Mouse (Mus musculus): ENCODE measurements at regions not wholly inside any gene's neighbourhood (a gene's known extent, or its start where the extent isn't known, plus 50 kb on each side); places are given as distances from the start of the nearest gene placed in this dataset.
A peak's percentile ranks its signal among the peaks of the same experiment; 100 is the strongest.
"Not testable (repeated sequence)": the region's sequence is repeated elsewhere in the genome, so short reads cannot be mapped to it uniquely, and the experiment has no call there.

DNA sequence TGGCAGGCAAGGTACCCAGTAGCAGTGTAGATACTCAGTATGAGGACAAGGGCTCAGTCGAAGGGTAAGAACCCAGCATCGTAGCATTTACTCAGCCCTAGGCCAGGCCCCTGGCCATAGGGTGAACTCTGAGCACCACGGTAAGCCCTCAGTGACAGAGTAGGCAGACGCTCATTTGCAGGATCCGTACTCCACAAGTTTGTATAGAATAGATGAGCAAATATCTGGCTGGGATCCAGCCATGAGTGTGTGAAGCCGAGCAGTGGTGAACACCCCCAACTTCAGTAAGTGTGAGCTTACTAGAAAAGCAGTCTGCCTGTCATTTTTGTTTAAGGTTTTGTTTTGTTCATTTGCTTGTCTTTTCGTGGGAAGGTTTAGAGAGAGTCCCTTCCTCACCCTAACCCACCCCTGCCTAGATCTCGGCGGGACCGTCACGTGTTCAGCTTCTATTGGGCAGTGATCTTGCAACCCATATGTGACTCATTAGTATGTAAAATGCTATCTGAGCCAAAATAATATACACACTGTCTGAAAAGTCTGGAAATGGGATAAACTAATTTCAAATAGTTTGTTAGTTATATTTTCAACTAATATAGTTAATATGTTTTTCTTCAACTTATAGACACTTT is 76.3 kb downstream of the Gm5447 start:
- DNase-seq = no peak

GRCm38 (mm10) chr13:31051586-31051985 is 77.6 kb downstream of the Gm5447 start:
- not testable (repeated sequence) for DNase-seq

- no peak for DNase-seq
Observed at GRCm38 (mm10) chr13:31054356-31054755, 80.4 kb downstream of the Gm5447 start.

GRCm38 (mm10) chr13:31055376-31056083 is 81.5 kb downstream of the Gm5447 start:
- DNase-seq = no peak

GRCm38 (mm10) chr13:31056154-31056871 is 82.3 kb downstream of the Gm5447 start:
- no peak for DNase-seq

DNA sequence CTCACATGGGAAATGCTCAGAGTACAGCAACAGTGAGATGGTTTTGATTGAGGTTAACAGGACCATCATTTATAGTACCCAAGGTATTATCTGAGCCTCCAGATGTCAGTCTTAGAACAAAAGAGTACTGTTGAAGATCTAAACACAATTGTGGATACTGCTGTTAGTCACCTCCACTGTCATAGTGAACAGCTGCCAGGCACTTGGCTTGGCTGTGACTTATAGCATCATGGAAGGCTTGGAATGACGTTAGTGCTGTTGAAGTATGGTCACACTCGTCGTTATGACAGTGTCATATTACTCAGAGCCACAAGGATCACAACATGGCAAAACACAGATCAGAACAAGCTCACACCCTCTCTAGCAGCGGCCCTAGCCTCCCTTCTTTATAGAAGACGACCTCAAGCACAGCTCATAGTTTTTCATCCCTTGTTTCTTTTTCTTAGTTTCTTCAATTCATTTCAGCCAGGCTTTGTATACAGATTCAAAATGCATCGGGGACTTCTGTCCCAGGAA is 87.0 kb downstream of the Gm5447 start:
- DNase-seq = no peak

DNA sequence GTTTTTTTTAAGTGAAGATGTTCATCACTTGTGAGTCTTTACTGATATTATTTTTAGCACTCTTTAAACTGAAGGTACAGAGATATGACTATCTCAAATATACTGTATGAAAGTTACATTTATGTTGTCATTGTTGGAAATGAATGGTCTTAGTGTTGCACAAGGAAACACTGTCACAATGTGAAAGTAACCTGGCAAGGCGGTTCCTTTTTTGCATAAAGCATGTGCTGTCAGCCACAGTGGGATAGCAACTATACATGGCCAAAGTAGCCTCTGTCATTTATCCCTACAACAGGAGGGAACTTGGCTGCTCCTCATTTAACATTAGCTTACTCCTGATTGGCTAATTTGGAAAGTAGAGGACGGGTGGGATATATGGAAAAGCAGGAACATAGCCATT is 94.3 kb downstream of the Gm5447 start:
- DNase-seq = no peak

- DNase-seq = no peak
Observed at GRCm38 (mm10) chr13:31076541-31076940, 102.5 kb downstream of the Gm5447 start.

DNA sequence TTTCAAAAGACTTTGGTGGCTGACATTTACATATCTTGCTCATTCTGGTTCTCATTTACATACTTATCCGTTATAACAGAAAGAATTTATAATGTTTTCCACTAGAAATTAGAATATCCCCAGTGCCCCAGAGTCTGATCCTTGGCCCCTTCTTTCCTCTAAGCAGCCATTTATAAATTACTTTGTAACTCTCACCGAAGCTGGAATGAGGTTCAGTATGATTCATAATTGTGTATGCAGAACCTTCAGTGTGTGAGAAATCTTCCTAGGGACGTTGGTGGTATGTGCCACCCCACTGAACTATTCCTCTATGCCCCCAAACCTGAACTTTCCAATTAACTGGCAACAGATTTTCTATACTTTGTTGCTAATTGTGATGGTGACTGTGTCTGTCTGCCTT is 104.7 kb downstream of the Gm5447 start:
- DNase-seq = no peak

GRCm38 (mm10) chr13:31080215-31080614 is 106.2 kb downstream of the Gm5447 start:
- DNase-seq = no peak

DNA sequence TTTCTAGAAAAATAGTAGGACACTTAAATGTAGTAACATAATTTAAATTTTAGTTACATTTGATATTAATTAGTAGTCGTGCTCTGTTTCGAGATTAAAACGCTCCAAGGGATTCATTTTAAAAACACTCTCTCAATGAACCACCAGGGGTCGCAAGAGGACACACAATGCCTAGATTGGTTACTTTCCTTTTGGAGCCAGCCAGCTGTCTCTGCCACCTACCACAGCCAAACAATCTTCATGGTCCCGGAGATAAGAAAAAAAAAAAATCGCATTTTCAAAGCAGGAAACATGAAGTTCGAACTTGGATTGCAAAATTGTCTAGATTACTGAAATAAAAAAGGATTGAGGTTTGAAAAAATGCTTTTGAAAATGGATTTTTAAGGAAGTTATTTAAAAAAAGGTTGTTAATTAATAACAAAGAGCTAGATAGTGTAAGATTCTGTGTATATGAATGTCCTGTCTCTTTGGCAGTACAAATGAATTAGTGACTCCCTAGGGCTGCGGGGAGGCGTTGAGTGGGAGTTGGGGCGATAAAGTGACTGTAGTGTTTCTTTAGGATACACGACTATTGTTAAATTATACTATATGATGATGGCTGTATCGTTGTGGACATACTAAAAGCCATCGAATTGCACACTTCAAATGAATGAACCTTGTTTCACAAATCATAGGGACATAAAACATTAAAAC is 108.6 kb downstream of the Gm5447 start:
- peak; percentile 54 to 68 for DNase-seq

DNA sequence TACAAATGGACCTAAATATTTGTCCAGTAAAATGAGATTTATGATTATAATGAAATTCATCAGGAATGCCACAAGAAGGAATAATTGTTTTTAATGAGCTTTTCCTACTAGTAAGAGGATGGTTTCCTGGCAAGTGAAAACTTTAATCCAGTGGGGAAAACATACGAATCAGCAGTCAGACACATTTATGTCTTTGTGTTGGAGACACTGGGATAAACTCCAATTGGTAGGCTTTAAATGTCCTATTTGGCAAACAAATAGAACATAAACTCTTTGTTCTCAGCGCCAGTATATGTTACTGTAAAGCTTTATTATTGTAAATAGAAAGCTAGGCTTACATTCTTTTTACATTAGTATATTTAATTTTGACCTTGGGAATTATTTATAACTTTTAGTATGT is 127.0 kb downstream of the Gm5447 start:
- DNase-seq = no peak

DNA sequence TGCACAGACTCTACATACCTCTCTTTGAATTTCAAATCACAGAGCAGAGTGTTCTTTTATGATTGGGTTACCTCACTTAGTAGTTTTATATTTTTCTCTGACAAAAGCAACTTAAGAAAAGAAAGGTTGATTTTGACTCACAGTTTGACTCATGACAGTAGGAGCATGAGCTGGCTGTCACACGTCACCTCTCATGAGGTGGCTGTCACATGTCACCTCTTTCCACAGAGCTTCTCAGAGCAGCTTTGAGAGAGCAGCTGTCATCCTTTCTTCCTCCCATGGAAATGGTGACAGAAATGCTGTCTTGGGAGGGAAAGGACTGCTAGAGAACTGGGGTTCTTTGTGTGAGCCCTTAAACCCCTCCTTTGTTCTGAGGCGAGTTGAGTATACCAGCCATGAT is 133.4 kb downstream of the Gm5447 start:
- no peak for DNase-seq

DNA sequence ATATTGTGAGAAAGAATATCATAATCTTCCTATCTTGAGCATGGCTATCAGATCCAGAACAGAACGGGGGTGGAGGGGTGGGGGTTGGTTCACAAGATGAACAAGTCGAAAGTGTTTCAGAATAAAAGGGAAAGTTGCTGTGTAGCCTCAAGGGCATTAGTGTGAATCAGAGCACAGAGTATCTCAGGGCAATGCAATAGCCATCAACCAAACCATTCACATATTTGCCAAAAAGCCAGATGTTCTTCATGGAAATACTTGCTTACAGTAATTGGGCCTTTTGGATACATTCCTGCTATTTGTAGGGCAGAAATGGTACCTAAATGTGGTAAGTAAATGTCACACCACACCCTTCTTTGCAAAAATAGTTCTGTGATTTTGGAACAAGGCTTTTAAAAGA is 135.2 kb downstream of the Gm5447 start:
- no peak for DNase-seq

GRCm38 (mm10) chr13:31122689-31123088 is 148.7 kb downstream of the Gm5447 start:
- DNase-seq = no peak

GRCm38 (mm10) chr13:31124547-31125216 is 150.7 kb downstream of the Gm5447 start:
- no peak for DNase-seq

DNA sequence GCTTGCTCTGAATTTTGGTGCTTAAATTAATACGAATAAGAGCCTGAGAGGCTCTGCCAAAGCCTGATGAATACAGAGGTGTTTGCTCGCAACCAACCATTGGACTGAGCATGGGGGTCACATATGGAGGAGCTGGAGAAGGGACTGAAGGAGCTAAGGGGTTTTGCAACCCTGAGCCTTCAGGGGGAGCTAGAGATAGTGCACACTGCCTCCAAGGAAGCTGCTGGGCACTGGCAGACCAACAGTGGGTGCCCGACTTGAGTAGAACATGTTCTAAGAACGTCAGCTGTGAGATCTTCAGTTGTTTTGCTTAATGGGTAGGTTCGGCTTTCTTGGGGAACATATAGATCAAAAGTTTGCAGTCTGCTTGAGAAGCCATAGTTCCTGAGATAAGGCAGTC is 158.5 kb downstream of the Gm5447 start:
- peak in 1 of 2 experiments; percentile 8 for DNase-seq

DNA sequence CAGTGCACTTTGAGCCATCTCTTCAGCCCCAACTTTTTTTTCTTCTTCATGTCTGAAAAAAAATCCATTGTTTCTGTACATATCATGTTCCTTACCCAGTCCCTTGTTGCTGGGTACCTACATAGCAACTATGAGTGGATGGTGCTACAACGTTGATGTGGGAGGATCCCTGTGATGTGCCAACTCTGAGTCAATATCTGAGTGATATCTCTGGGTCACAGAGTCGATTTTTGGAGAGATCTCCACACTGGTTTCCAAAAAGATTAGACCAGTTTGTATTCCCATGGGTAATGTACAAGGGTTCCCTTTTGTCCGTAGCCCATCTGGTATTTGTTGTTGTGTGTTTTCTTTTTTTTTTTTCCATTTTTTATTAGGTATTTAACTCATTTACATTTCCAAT is 165.7 kb downstream of the Gm5447 start:
- DNase-seq = no peak

DNA sequence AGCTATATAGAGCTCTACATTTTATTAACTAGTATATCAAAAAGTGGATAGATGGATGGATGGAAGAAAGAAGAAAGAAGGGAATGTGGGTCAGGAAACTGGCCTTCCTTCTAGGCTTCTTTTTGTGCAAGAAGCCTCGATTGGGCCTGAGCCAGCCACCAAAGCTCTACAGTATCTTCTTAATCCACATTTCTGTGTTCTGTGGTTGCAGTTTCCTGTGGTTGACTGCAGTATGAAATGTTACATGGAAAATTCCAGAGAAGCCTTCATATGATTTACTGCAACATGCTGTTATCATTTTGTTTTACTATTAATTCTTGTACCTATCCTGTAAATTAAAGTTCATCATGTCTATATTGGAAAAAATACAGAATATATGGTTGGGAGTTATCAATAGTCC is 173.3 kb downstream of the Gm5447 start:
- DNase-seq = no peak

DNA sequence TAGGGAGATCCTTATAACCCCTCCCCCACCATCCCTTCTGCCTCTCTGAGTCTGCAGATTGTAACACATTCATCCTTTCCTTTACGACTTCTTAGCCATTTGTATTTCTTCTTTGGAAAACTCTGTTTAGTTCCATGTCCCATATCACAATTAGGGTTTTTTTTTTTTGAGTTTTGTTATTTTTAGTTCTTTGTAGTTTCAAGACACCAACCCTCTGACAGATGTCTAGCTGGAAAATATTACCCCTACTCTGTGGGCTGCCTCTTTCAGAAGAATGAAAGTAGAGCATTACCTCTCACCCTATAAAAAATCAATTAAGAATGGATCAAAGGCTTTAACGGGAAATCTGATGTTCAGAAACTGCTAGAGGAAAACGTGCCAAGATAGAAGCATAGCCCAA is 180.1 kb downstream of the Gm5447 start:
- no peak for DNase-seq

GRCm38 (mm10) chr13:31163878-31164495 is 190.0 kb downstream of the Gm5447 start:
- DNase-seq = no peak

- DNase-seq = no peak
Observed at GRCm38 (mm10) chr13:31166286-31166685, 192.3 kb downstream of the Gm5447 start.

Measured in kidney, adult 8-10 months (tissue).